Mouse (Mus musculus): Measurements from ENCODE around the gene Cbx2. TPM values are rescaled to one million over a fixed set of nuclear protein-coding genes. Genes with fewer than 3 reads are reported as not detected.
A peak's percentile ranks its signal among the peaks of the same experiment; 100 is the strongest.

Cbx2 gene
- polyA plus RNA-seq, 1 experiment from 2014 or later, result 64.8 TPM

DNA sequence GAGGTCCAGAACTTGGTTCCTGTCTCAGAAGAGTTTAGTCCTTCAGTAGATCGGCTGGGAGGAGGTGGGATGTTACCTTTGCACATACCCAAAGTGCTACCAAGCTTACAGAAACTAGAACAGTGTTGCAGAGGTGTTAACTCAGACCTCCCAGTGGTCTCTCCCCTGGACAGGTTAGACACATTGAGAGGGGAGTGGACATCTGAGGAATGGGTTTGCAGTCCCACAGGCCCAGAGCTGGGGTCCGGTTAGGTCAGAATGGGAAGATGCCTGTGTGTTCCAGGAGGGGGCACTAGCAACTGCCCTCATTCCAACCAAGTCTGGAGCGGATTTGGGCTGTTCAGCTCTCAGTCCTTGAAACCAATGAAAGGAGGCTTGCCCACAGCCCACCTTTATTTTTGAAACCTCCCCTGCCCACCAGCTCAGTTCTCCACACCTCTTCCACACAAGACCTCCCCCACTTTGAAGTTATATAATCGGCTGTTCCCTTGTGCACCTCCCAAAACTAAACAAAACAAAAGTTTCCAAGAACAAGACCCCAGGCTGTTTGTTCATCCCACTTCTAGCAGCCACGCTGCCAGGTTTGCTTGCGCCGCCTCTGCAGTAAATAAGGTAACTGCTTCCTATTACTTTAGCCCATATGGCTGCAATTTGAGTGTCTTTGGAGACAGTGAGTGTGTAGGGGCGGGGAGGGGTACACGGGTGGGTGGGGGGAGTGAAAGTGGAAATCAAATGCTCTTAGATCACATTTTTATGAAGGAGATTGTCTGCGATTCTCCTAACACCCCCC, 21.2 kb downstream of the Cbx2 start:
- no peak for ATAC-seq (ENCODE audit: insufficient number of reproducible peaks, insufficient read depth, low FRiP score, low TSS enrichment, low read depth)
- H3K4me2 ChIP-seq, result peak overlapping the region; percentile 80
- peaks cover 83% of the 10 kb centered on the region for H3K27me3 ChIP-seq
- no peak overlapping the region for H3K9ac ChIP-seq
- no peaks in the 10 kb centered on the region for H3K9me3 ChIP-seq
- H3K4me3 ChIP-seq, result peak overlapping the region; percentile 25; the same call in 1 of the 2 replicates
- peaks cover 87% of the 10 kb centered on the region for H3K4me1 ChIP-seq
- H3K27ac ChIP-seq, result 0 out of 2 replicates have a peak overlapping the region, but pooled peaks have one; percentile 84
- WGBS, result 4% methylated on average over 10 of the region's 10 CpGs
- peaks cover 3% of the 10 kb centered on the region for H3K36me3 ChIP-seq

DNA sequence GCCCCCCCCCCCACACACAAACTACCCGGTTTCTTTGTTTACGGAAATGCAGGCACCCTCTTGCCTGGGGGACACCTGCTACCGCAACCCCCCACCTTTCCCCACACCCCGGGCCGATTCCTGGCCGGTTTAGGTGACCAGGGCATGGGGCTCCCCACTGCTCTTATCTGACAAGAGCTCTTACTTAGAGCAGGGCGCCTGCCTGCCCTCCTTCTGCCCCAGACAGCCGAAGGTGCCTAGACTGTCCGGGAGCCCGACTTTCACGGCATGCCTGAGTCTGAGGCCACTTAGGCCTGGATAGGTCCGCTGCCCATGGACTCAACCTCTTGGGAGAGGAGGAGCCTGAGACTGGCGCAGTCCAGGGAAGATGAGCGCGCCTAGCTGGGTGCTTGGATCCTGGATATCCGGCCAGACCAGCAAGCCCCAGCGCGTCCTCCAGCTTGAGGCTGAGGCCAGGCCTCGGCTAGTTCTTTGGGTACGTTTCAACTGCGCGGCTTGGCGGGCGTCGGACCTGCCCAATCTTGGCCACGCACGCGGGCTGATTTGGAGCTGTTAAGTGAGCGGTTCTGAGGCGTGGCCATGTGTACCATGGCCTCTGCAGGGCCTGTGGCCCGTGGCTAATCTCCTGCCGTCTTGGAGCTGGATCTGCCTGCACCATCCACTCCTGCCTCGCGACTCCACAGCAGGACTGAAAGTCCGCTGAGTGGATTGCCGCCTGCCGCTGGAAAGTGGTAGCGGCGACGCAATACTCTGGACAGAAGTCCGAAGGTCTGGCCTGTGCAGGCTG, 22.0 kb downstream of the Cbx2 start:
- Histone ChIP-seq H3K9ac (peak overlapping the region; percentile 59; the same call in 1 of the 2 replicates), H3K9me3 (no peaks in the 10 kb centered on the region), H3K36me3 (no peaks in the 10 kb centered on the region), H3K4me1 (peaks cover 79% of the 10 kb centered on the region), H3K27ac (no peak overlapping the region), H3K4me3 (peak overlapping the region; percentile 25), H3K4me2 (peak overlapping the region; percentile 80), H3K27me3 (peaks cover 83% of the 10 kb centered on the region)
- WGBS, result 3% methylated on average over 41 of the region's 41 CpGs
- no peak for ATAC-seq (ENCODE audit: insufficient number of reproducible peaks, insufficient read depth, low FRiP score, low TSS enrichment, low read depth)

DNA sequence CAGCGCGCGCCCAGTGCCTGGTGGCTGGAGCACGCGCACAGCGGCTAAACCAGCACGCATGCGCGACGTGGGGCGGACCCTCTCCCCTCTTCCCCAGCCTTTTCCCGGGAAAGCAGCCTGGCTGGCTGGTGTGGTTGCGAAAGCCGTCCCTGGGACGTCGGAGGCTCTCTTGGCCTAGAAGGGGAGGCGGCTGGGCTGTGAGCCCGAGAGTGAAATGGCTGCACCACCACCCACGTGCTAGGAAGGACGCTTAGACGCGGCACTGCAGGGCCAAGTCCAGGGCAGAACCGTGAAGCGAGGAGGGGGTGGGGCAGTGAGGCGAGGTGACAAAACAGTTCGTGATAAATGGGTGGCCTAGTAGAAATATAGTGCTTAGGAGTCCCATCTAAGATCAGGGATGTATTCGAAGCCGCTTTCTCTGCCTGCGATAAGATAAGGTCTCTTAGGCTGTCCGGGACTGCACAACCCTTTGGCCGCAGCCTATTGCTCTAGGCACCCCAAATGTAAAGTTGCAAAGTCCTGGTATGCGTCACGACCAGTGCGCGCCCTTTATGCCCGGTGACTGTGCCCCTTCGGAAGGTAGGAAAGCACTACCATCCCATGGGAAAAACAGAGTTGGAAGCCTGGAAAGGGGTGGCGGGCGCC, 24.0 kb downstream of the Cbx2 start:
- Histone ChIP-seq H3K27ac (0 out of 2 replicates have a peak overlapping the region, but pooled peaks have one; percentile 4), H3K4me3 (peak overlapping the region; percentile 41), H3K4me1 (peaks cover 66% of the 10 kb centered on the region), H3K4me2 (peak overlapping the region; percentile 67), H3K9ac (peak overlapping the region; percentile 22; the same call in 1 of the 2 replicates), H3K27me3 (peaks cover 95% of the 10 kb centered on the region), H3K36me3 (no peaks in the 10 kb centered on the region), H3K9me3 (no peaks in the 10 kb centered on the region)
- WGBS, result 1% methylated on average over 39 of the region's 39 CpGs
- ATAC-seq (ENCODE audit: insufficient number of reproducible peaks, insufficient read depth, low FRiP score, low TSS enrichment, low read depth), result no peak

GRCm38 (mm10) chr11:119047261-119048132, 24.7 kb downstream of the Cbx2 start:
- no peak overlapping the region for H3K27ac ChIP-seq
- no peaks in the 10 kb centered on the region for H3K36me3 ChIP-seq
- no peak for ATAC-seq (ENCODE audit: insufficient number of reproducible peaks, insufficient read depth, low FRiP score, low TSS enrichment, low read depth)
- H3K4me3 ChIP-seq, result peak overlapping the region; percentile 41
- under 1% methylated on average over 43 of the region's 43 CpGs for WGBS
- H3K9me3 ChIP-seq, result no peaks in the 10 kb centered on the region
- H3K4me2 ChIP-seq, result peak overlapping the region; percentile 67
- H3K4me1 ChIP-seq, result peaks cover 66% of the 10 kb centered on the region
- peak overlapping the region; percentile 4; the same call in 1 of the 2 replicates for H3K9ac ChIP-seq
- H3K27me3 ChIP-seq, result peaks cover 95% of the 10 kb centered on the region

DNA sequence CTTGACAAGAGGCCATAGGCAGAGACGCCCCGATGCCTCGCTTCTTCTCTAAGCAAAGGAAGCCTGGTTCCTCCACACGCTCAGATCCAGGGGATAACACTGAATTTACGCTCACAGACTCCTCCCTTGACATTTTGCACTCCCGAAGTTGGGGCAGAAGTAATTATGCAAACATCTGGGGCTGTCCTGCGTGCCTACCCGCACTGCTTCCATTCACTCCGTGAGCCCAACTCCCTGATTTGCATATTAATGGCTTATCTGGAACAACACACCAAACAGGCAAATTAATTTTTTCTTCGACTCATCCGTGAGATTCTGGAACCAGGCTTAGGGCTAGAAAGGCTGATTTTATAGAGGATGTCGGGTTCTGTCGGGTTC, 25.4 kb downstream of the Cbx2 start:
- Histone ChIP-seq H3K4me2 (peak overlapping the region; percentile 67), H3K9me3 (no peaks in the 10 kb centered on the region)

DNA sequence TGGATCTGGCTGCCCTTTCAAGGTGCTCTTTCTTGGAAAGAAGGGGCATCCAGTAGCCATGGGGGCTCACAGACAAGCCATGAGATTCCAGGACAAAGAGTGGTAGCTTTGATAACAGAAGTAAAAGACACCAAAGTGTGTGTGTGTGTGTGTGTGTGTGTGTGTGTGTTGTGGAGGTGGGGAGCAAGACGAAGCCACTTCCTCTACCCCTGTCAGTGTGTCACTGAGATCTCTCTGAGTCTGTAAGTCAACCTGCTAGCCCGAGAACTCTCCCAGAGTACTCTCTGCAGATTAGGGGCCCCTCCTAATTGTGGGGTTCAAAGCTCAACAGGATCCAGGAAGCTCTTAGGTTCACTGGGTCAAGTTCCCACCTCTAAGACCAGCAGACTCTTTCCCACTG, 27.6 kb downstream of the Cbx2 start:
- WGBS, result 0% methylated on average over 2 of the region's 2 CpGs
- Histone ChIP-seq H3K9me3 (no peaks in the 10 kb centered on the region), H3K9ac (no peak overlapping the region), H3K27ac (no peak overlapping the region), H3K4me2 (no peak overlapping the region), H3K36me3 (no peaks in the 10 kb centered on the region), H3K27me3 (peaks cover 94% of the 10 kb centered on the region), H3K4me3 (no peak overlapping the region), H3K4me1 (peaks cover 64% of the 10 kb centered on the region)
- no peak for ATAC-seq (ENCODE audit: insufficient number of reproducible peaks, insufficient read depth, low FRiP score, low TSS enrichment, low read depth)

More for the DNA sequence above, 25.4 kb downstream of the Cbx2 start:
- ATAC-seq (ENCODE audit: insufficient number of reproducible peaks, insufficient read depth, low FRiP score, low TSS enrichment, low read depth), result no peak
- WGBS, result 0% methylated on average over 13 of the region's 13 CpGs
- Histone ChIP-seq H3K27me3 (peaks cover 97% of the 10 kb centered on the region), H3K36me3 (no peaks in the 10 kb centered on the region), H3K9ac (peak overlapping the region; percentile 4; the same call in 1 of the 2 replicates), H3K4me3 (peak overlapping the region; percentile 41), H3K4me1 (peaks cover 66% of the 10 kb centered on the region), H3K27ac (no peak overlapping the region)

DNA sequence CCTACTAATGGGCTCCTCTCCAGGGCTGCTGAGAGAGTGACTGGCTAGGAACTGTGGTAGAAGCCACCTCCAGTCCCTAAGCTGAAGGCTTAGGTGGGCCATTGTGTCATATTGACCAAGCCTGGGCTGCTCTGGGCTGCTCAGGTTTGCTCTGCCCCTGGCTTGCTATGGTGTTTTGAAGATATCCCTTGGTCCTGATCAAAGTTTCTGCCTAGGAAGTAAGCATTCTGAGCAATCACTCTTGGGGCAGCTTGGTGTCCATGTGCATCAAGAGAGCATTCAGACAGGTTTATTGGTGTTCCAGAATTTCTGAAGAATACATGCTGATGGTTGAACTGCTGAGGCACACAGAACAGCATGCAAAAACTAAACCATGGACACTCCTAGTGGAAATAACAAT, 28.7 kb downstream of the Cbx2 start:
- H3K4me2 ChIP-seq, result no peak overlapping the region
- H3K36me3 ChIP-seq, result no peaks in the 10 kb centered on the region
- ATAC-seq (ENCODE audit: insufficient number of reproducible peaks, insufficient read depth, low FRiP score, low TSS enrichment, low read depth), result no peak
- peaks cover 60% of the 10 kb centered on the region for H3K4me1 ChIP-seq
- H3K27me3 ChIP-seq, result peaks cover 93% of the 10 kb centered on the region
- H3K4me3 ChIP-seq, result no peak overlapping the region
- H3K9ac ChIP-seq, result no peak overlapping the region
- H3K27ac ChIP-seq, result no peak overlapping the region
- H3K9me3 ChIP-seq, result no peaks in the 10 kb centered on the region

DNA sequence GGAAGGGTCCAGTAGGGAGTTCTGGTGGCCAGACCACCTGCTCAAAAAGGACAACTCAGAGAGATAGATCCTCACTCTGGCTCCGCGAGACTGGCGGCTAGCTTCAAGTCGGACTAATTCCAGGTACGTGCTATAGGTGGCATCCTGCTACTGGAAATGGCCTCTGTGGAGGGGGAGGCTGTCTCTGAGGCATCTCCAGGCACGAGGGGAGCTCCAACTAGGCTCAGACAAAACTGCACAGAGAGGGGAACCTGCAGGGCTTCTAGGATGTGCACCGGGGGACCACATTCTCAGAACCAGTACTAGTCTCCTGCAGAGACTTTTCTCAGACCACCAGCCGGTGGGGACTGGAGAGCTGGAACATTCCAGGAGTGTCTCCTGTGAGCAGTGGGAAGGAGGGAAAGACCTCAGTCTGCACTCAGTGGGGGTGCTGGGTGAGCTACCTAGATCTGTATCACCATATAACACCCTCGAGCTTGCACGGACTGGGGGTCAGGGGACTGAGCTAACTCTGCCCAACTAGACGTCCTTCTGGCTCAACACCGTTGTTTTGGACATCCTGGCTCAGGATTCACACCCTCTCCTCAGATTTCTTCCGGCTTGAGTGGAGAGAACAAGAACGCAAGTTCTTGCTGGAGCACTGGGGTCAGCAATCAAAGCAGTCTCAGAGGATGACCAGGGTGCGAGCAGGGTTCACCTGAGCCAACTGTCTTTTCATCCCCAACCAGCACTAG, 29.3 kb downstream of the Cbx2 start:
- no peak overlapping the region for H3K27ac ChIP-seq
- H3K9me3 ChIP-seq, result no peaks in the 10 kb centered on the region
- no peaks in the 10 kb centered on the region for H3K36me3 ChIP-seq
- peaks cover 55% of the 10 kb centered on the region for H3K4me1 ChIP-seq
- peaks cover 87% of the 10 kb centered on the region for H3K27me3 ChIP-seq
- peak overlapping the region; percentile 81; the same call in 1 of the 2 replicates for H3K4me2 ChIP-seq
- no peak for ATAC-seq (ENCODE audit: insufficient number of reproducible peaks, insufficient read depth, low FRiP score, low TSS enrichment, low read depth)
- WGBS, result 3% methylated on average over 15 of the region's 15 CpGs
- no peak overlapping the region for H3K9ac ChIP-seq
- peak overlapping the region; percentile 55; the same call in 1 of the 2 replicates for H3K4me3 ChIP-seq

DNA sequence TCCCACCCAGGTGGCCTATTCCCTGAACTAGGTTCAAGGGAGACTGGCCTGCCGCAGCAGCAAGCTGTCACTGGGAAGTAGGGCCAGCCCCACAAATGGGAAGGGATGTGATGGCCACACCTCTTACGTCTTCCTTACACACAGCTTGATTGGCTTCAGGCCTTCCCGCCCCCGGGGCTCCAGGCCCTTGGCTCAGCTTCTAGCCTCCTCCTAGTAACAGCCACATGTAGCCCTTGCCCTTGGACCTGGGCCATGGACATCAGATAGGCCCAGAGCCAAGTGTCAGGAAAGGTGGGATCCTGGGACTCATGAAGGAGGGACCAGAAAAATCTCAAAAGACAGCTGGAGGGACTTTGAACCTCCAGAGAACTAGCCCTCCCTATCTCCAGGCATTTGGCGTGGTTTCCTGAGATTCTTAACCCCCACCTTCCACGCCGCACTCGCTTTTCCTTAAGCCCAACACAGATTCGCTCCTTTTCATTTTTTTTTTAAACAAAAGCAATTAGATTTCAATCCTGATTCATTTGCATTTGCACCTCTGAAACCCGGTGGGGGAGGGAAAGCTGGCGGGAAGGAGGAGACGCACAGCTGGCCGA, 30.0 kb downstream of the Cbx2 start:
- H3K4me2 ChIP-seq, result peak overlapping the region; percentile 81
- H3K27ac ChIP-seq, result peak overlapping the region; percentile 58; the same call in 1 of the 2 replicates
- H3K9me3 ChIP-seq, result no peaks in the 10 kb centered on the region
- no peaks in the 10 kb centered on the region for H3K36me3 ChIP-seq
- H3K9ac ChIP-seq, result peak overlapping the region; percentile 66
- H3K27me3 ChIP-seq, result peaks cover 87% of the 10 kb centered on the region
- H3K4me3 ChIP-seq, result peak overlapping the region; percentile 55
- ATAC-seq (ENCODE audit: insufficient number of reproducible peaks, insufficient read depth, low FRiP score, low TSS enrichment, low read depth), result no peak
- H3K4me1 ChIP-seq, result peaks cover 55% of the 10 kb centered on the region
- 3% methylated on average over 13 of the region's 13 CpGs for WGBS

- WGBS, result 0% methylated on average over 34 of the region's 42 CpGs
Measured at GRCm38 (mm10) chr11:119053257-119053670, 30.5 kb downstream of the Cbx2 start.

More at GRCm38 (mm10) chr11:119053257-119053670, 30.5 kb downstream of the Cbx2 start:
- ATAC-seq (ENCODE audit: insufficient number of reproducible peaks, insufficient read depth, low FRiP score, low TSS enrichment, low read depth), result peak; percentile 91
- peak overlapping the region; percentile 66 for H3K9ac ChIP-seq
- peaks cover 87% of the 10 kb centered on the region for H3K27me3 ChIP-seq
- H3K4me1 ChIP-seq, result peaks cover 55% of the 10 kb centered on the region
- H3K36me3 ChIP-seq, result no peaks in the 10 kb centered on the region
- peak overlapping the region; percentile 58; the same call in 1 of the 2 replicates for H3K27ac ChIP-seq
- H3K4me2 ChIP-seq, result peak overlapping the region; percentile 81
- no peaks in the 10 kb centered on the region for H3K9me3 ChIP-seq
- H3K4me3 ChIP-seq, result peak overlapping the region; percentile 55
